ENCODE assay signal across 8 mouse cellular contexts in the genomic region with DNA sequence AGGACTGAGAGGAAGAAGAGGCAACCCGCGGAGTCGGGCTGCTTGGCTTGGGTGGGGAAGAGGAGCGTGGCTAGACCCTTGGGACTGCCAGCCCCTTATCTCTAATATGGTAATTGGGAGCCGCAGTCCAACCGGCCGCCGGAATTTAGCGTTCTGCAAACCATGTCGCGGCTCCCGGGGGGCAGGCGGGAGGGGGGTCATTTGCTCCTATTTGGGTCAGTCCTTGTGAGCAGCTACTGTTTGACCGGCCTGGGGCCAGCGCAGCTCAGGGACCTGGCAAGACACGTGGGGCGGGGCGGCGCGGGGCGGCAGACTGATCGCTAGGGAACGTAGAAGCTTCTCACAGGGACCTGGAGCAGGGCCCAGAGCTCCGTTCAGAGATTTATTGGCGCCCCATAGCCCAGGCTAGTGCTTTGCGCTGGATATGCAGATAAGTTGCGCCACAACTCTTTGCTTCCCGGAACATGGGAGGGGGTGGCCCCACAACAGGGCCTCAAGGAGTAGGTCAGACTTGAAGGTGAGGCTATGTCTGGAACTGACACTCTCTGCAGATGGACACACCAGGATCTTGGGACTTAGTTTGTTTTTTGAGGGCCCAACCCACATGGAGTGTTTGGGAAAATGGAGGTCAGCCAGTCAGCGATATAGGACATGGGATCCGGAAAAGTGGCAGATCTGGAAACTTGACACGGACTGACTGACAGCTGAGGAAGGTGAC. TPM values are rescaled to one million over a fixed set of nuclear protein-coding genes. Genes with fewer than 3 reads are reported as not detected.
DNase-seq lines count a peak whose midpoint lies in the region; ATAC-seq and TF ChIP-seq lines count a peak whose summit lies in the region.

No protein-coding gene starts in this region.

- peak overlapping the region; percentile 94 for H3K27ac ChIP-seq in brown adipose tissue, adult 24 weeks (replicated peaks; ENCODE audit: low read depth, low read length)
- peak overlapping the region; percentile 97 for H3K27ac ChIP-seq in forebrain, embryonic 10.5 days
- H3K27ac ChIP-seq in heart, embryonic 16.5 days (ENCODE audit: low read length) = peak overlapping the region; percentile 100
- H3K27ac ChIP-seq in liver, postnatal 0 days (ENCODE audit: low read depth) = peak overlapping the region; percentile 89
- peak overlapping the region; percentile 97 for H3K27ac ChIP-seq in neural tube, embryonic 13.5 days (replicated peaks)

- H3ac ChIP-seq in C2C12 (ENCODE audit: control insufficient read depth, insufficient read length, low read depth) = peak overlapping the region; percentile 52

- H3K79me2 ChIP-seq in C2C12 (ENCODE audit: control insufficient read depth, insufficient read depth) = no peaks in the 10 kb centered on the region

- WGBS in forebrain, embryonic 10.5 days = 3% methylated on average over 31 of the region's 31 CpGs
- WGBS in heart, embryonic 16.5 days = 2% methylated on average over 31 of the region's 31 CpGs
- 3% methylated on average over 31 of the region's 31 CpGs for WGBS in liver, postnatal 0 days (ENCODE audit: insufficient replicate concordance)
- 4% methylated on average over 31 of the region's 31 CpGs for WGBS in neural tube, embryonic 13.5 days

- H3K4me1 ChIP-seq in brown adipose tissue, adult 24 weeks (ENCODE audit: control insufficient read depth, insufficient read depth, insufficient read length, low read length) = peaks cover 10% of the 10 kb centered on the region
- peaks cover 33% of the 10 kb centered on the region for H3K4me1 ChIP-seq in forebrain, embryonic 10.5 days
- peaks cover 43% of the 10 kb centered on the region for H3K4me1 ChIP-seq in heart, embryonic 16.5 days (ENCODE audit: control insufficient read depth, insufficient read depth, low read length)
- peaks cover 21% of the 10 kb centered on the region for H3K4me1 ChIP-seq in liver, postnatal 0 days (ENCODE audit: insufficient read depth)
- peaks cover 25% of the 10 kb centered on the region for H3K4me1 ChIP-seq in neural tube, embryonic 13.5 days (replicated peaks)

- no peak for TF ChIP-seq CTCF in C2C12 (IDR thresholded peaks at IDR 0.05; ENCODE audit: control insufficient read depth, insufficient read depth, insufficient read length)
- no peak for TF ChIP-seq CTCF in liver, postnatal 0 days (IDR thresholded peaks at IDR 0.05; ENCODE audit: low read depth)

- peak overlapping the region; percentile 85 for H3K4me2 ChIP-seq in heart, embryonic 16.5 days (ENCODE audit: low read depth, low read length)
- H3K4me2 ChIP-seq in liver, postnatal 0 days (ENCODE audit: low read depth, low read length) = peak overlapping the region; percentile 100
- H3K4me2 ChIP-seq in neural tube, embryonic 13.5 days = peak overlapping the region; percentile 97

- peaks cover 30% of the 10 kb centered on the region for H3K36me3 ChIP-seq in C2C12 (ENCODE audit: control insufficient read depth, insufficient read depth)
- peaks cover 36% of the 10 kb centered on the region for H3K36me3 ChIP-seq in forebrain, embryonic 10.5 days (replicated peaks)
- H3K36me3 ChIP-seq in heart, embryonic 16.5 days (ENCODE audit: control insufficient read depth, insufficient read depth) = peaks cover 10% of the 10 kb centered on the region
- H3K36me3 ChIP-seq in liver, postnatal 0 days (replicated peaks; ENCODE audit: insufficient read depth, low read length) = peaks cover 12% of the 10 kb centered on the region
- H3K36me3 ChIP-seq in neural tube, embryonic 13.5 days = peaks cover 25% of the 10 kb centered on the region

- peak; percentile 56 for ATAC-seq in heart, embryonic 16.5 days (replicated peaks; ENCODE audit: extremely low read depth, insufficient read depth, low FRiP score)
- ATAC-seq in liver, postnatal 0 days = peak; percentile 43
- peak; percentile 17 for ATAC-seq in neural tube, embryonic 13.5 days (ENCODE audit: low read depth)

- no peaks in the 10 kb centered on the region for H3K9me3 ChIP-seq in forebrain, embryonic 10.5 days
- no peaks in the 10 kb centered on the region for H3K9me3 ChIP-seq in heart, embryonic 16.5 days (replicated peaks; ENCODE audit: control insufficient read depth, low read length)
- H3K9me3 ChIP-seq in liver, postnatal 0 days (ENCODE audit: low read length) = no peaks in the 10 kb centered on the region
- H3K9me3 ChIP-seq in neural tube, embryonic 13.5 days = no peaks in the 10 kb centered on the region

- peak overlapping the region; percentile 46 for H3K4me3 ChIP-seq in C2C12 (ENCODE audit: insufficient read depth, poor library complexity, severe bottlenecking)
- peak overlapping the region; percentile 74 for H3K4me3 ChIP-seq in brown adipose tissue, adult 24 weeks (ENCODE audit: insufficient read depth, low read depth, low read length)
- H3K4me3 ChIP-seq in forebrain, embryonic 10.5 days = peak overlapping the region; percentile 69
- H3K4me3 ChIP-seq in heart, embryonic 16.5 days (ENCODE audit: low read length) = peak overlapping the region; percentile 86
- H3K4me3 ChIP-seq in liver, postnatal 0 days (ENCODE audit: low read depth, low read length) = peak overlapping the region; percentile 60
- peak overlapping the region; percentile 59 for H3K4me3 ChIP-seq in neural tube, embryonic 13.5 days

- peak overlapping the region; percentile 89 for H3K9ac ChIP-seq in heart, embryonic 16.5 days (ENCODE audit: low read length)
- peak overlapping the region; percentile 64 for H3K9ac ChIP-seq in liver, postnatal 0 days (replicated peaks)
- H3K9ac ChIP-seq in neural tube, embryonic 13.5 days = peak overlapping the region; percentile 81

- 0 out of 2 replicates have a peak, but pooled peaks have one; percentile 7 for TF ChIP-seq EP300 in liver, postnatal 0 days (IDR thresholded peaks at IDR 0.05; ENCODE audit: low read depth)

- no peaks in the 10 kb centered on the region for H3K79me3 ChIP-seq in C2C12 (ENCODE audit: low read depth)

- peak; percentile 67 for DNase-seq in forebrain, embryonic 10.5 days (ENCODE audit: extremely low spot score, low spot score)
- DNase-seq in kidney, postnatal 14 days = peak; percentile 92
- DNase-seq in liver, postnatal 0 days = peak; percentile 78
- peak; percentile 86 for DNase-seq in testis, postnatal 10 days (ENCODE audit: low spot score)

- no peaks in the 10 kb centered on the region for H3K27me3 ChIP-seq in C2C12 (ENCODE audit: control insufficient read depth, insufficient read depth, insufficient read length)
- H3K27me3 ChIP-seq in forebrain, embryonic 10.5 days (ENCODE audit: poor library complexity, severe bottlenecking) = no peaks in the 10 kb centered on the region
- H3K27me3 ChIP-seq in heart, embryonic 16.5 days (ENCODE audit: control insufficient read depth, insufficient read depth, low read length) = no peaks in the 10 kb centered on the region
- H3K27me3 ChIP-seq in liver, postnatal 0 days (ENCODE audit: insufficient read depth, low read length) = no peaks in the 10 kb centered on the region
- no peaks in the 10 kb centered on the region for H3K27me3 ChIP-seq in neural tube, embryonic 13.5 days

TF ChIP-seq in C2C12, 6 proteins besides CTCF, POLR2A, EP300 and RAD21 (continues in another document):
- no peak for TF ChIP-seq USF1 (IDR thresholded peaks at IDR 0.05; ENCODE audit: low read depth)

RNA-seq across cellular contexts. Expression of a gene that starts 9.9 kb away (rescaled TPM):
- polyA plus RNA-seq in C2C12 (2012; fragmentation: generic; extraction: Trizol) = 31.2 TPM
- 31.2 and 45.5 TPM in 2 replicates for polyA plus RNA-seq in brown adipose tissue, adult 24 weeks (2012; ENCODE audit: insufficient read depth, insufficient read length, missing spikeins)
- polyA plus RNA-seq in forebrain, embryonic 10.5 days (2016; fragmentation: Nextera tagmentation; extraction: Ambion mirVana) = 22.8 and 26.5 TPM in 2 replicates
- polyA plus RNA-seq in heart, embryonic 16.5 days (2015; fragmentation: Nextera tagmentation; extraction: Ambion mirVana) = 20.8 and 22.3 TPM in 2 replicates
- 8.9 and 10.2 TPM in 2 replicates for polyA plus RNA-seq in liver, postnatal 0 days (2015; fragmentation: Nextera tagmentation; extraction: Ambion mirVana)
- 50.6 and 57.0 TPM in 2 replicates for polyA plus RNA-seq in neural tube, embryonic 13.5 days (2015; fragmentation: Nextera tagmentation; extraction: Ambion mirVana)

RNA-seq across cellular contexts. Expression of a gene that starts 10.5 kb away (rescaled TPM):
- 84.0 TPM for polyA plus RNA-seq in C2C12 (2012; fragmentation: generic; extraction: Trizol)
- 47.1 and 49.4 TPM in 2 replicates for polyA plus RNA-seq in brown adipose tissue, adult 24 weeks (2012; ENCODE audit: insufficient read depth, insufficient read length, missing spikeins)
- polyA plus RNA-seq in forebrain, embryonic 10.5 days (2016; fragmentation: Nextera tagmentation; extraction: Ambion mirVana) = 55.9 and 59.8 TPM in 2 replicates
- polyA plus RNA-seq in heart, embryonic 16.5 days (2015; fragmentation: Nextera tagmentation; extraction: Ambion mirVana) = 58.4 and 59.2 TPM in 2 replicates
- 29.9 and 30.6 TPM in 2 replicates for polyA plus RNA-seq in liver, postnatal 0 days (2015; fragmentation: Nextera tagmentation; extraction: Ambion mirVana)
- 90.4 and 95.1 TPM in 2 replicates for polyA plus RNA-seq in neural tube, embryonic 13.5 days (2015; fragmentation: Nextera tagmentation; extraction: Ambion mirVana)

RNA-seq across cellular contexts. Expression of a gene that starts 17.8 kb away (rescaled TPM):
- 0.26 TPM for polyA plus RNA-seq in C2C12 (2012; fragmentation: generic; extraction: Trizol)
- polyA plus RNA-seq in brown adipose tissue, adult 24 weeks (2012; ENCODE audit: insufficient read depth, insufficient read length, missing spikeins) = 1.6 and 1.8 TPM in 2 replicates
- 0.24 TPM in 1 of 2 replicates, not detected in the other for polyA plus RNA-seq in forebrain, embryonic 10.5 days (2016; fragmentation: Nextera tagmentation; extraction: Ambion mirVana)
- 0.50 and 0.95 TPM in 2 replicates for polyA plus RNA-seq in heart, embryonic 16.5 days (2015; fragmentation: Nextera tagmentation; extraction: Ambion mirVana)
- polyA plus RNA-seq in liver, postnatal 0 days (2015; fragmentation: Nextera tagmentation; extraction: Ambion mirVana) = 0.06 and 0.09 TPM in 2 replicates
- polyA plus RNA-seq in neural tube, embryonic 13.5 days (2015; fragmentation: Nextera tagmentation; extraction: Ambion mirVana) = 3.4 and 5.2 TPM in 2 replicates

RNA-seq across cellular contexts. Expression of a gene that starts 22.6 kb away (rescaled TPM):
- 1,811 TPM for polyA plus RNA-seq in C2C12 (2012; fragmentation: generic; extraction: Trizol)
- polyA plus RNA-seq in brown adipose tissue, adult 24 weeks (2012; ENCODE audit: insufficient read depth, insufficient read length, missing spikeins) = 210 and 250 TPM in 2 replicates
- 103 TPM in 2 replicates for polyA plus RNA-seq in forebrain, embryonic 10.5 days (2016; fragmentation: Nextera tagmentation; extraction: Ambion mirVana)
- 68.9 and 104 TPM in 2 replicates for polyA plus RNA-seq in heart, embryonic 16.5 days (2015; fragmentation: Nextera tagmentation; extraction: Ambion mirVana)
- polyA plus RNA-seq in liver, postnatal 0 days (2015; fragmentation: Nextera tagmentation; extraction: Ambion mirVana) = 48.3 and 57.2 TPM in 2 replicates
- 191 and 211 TPM in 2 replicates for polyA plus RNA-seq in neural tube, embryonic 13.5 days (2015; fragmentation: Nextera tagmentation; extraction: Ambion mirVana)

RNA-seq across cellular contexts. Expression of a gene that starts 24.1 kb away (rescaled TPM):
- 51.7 TPM for polyA plus RNA-seq in C2C12 (2012; fragmentation: generic; extraction: Trizol)
- 23.8 and 26.8 TPM in 2 replicates for polyA plus RNA-seq in brown adipose tissue, adult 24 weeks (2012; ENCODE audit: insufficient read depth, insufficient read length, missing spikeins)
- 25.2 and 25.8 TPM in 2 replicates for polyA plus RNA-seq in forebrain, embryonic 10.5 days (2016; fragmentation: Nextera tagmentation; extraction: Ambion mirVana)
- 16.8 and 21.1 TPM in 2 replicates for polyA plus RNA-seq in heart, embryonic 16.5 days (2015; fragmentation: Nextera tagmentation; extraction: Ambion mirVana)
- 3.5 and 3.6 TPM in 2 replicates for polyA plus RNA-seq in liver, postnatal 0 days (2015; fragmentation: Nextera tagmentation; extraction: Ambion mirVana)
- polyA plus RNA-seq in neural tube, embryonic 13.5 days (2015; fragmentation: Nextera tagmentation; extraction: Ambion mirVana) = 23.8 and 27.3 TPM in 2 replicates

Comparison
In these comparisons a context has a peak if more than half of its experiments do, and no peak if none do; other contexts are left out.
1. Peak in every context shown above with its lines: DNase-seq, ATAC-seq, H3K4me3 ChIP-seq and H3K27ac ChIP-seq.